Mouse (Mus musculus) mammary gland, adult 2 months (tissue): ENCODE results near the gene Dedd2. TPM values are rescaled to one million over a fixed set of nuclear protein-coding genes. Genes with fewer than 3 reads are reported as not detected.

Experiments
- polyA plus RNA-seq: library from polyadenylated mRNA; depleted of rRNA; stranded (reverse); fragments of >200 nt; gene quantifications from 2 replicates; pipeline ENCODE4 v1.2.3, GENCODE M21; 2012; ENCODE audit warnings: low replicate concordance; rRNA removed

Dedd2 gene
- polyA plus RNA-seq, result 35.6 and 56.0 TPM in 2 replicates

DNA sequence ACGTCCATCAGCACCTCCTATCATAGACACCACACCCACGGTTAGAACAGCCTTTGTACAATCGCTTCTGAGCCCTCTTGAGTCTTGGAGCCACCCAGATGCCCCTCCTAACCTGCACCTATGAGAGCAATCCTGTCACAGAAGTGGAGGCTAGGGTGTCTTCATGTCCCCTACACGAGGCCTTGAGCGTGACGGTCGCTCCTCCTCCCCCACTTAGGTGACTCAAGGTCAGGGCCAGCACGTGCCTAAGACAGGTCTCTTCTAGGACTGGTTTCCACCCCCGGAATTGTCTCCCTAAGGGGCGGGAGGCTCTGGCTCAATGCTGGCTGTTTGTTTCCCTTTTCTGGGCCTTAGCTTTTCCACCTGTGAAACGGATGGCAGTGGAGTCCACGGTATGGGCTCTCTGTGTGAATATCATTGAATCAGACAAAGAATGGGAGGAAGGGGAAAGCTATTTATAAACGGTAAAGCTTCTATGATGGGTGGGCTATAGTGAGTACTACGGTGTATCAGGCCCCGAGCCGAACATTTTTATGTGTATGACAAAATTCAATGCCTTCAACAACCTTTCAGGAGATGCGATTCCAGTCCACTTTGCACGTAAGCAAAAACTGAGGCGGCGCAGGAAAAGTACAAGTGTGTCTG, at the start of gene Dedd2:
Gene Dedd2 (minus strand): TSS at position 159 of the 645 bp plus-strand sequence.

DNA sequence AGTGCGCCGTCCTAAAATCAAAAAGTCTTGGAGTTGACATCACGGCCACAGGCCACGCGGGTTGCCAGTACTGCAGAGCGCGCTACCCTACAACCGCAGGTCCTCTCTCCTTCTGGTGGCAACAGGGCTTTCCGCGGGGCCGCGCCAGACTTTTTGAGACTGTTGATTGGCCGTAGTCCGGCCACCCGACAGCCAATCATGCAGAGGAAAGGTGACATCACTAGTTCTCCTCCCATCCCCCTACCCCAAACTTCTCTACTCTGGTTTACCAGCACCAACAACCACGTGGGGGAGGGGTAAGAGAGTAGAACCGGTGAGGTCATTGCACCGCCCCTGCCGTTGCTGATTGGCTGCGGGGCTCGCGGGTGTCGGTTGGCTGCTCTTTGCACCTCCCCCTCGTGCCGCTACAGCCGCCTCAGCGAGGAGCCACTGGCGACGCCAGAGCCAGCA, 46.9 kb upstream of the Dedd2 start, which contains the start of gene Cic:
Gene Cic (plus strand): TSS at position 404 of the 450 bp plus-strand sequence.

DNA sequence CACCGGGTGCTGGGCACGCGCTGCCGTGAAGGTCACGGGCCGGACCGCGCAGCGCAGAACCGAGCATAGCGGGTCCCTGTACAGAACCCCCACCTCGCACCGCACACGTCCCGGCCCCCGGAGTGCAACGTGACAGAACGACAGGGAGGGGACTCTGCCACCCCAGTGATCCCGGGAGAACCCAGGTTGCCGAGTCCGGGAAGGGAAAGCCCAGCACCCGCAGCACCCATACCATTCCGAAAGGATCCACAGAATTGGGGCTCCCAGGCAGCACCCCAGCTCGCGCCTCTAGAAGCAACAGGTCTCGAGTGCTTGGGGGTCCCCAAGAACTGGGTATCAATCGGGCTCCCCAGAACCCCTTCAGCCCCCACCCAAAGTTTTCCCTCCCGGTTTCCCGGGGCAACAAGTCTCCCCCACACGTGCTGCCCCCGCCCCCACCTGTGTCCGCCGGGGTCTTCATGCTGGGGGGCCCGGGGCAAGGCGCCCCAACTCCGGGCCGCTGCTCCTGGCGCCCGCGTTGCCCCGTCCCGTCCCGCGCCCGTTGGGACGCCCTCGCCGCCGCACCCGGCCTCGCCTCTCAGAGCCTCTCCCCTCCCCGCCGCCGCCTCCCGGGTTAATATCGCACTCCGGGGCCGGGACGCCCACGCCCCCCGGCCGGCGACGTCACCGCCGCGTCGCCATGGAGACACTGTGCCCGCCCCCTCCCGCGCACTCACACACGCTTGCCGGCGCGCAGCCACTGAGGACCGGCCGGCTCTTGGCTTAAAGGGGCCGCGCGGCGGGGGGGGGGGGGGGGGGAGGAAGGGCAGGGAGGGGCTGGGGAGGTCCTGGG, 29.9 kb upstream of the Dedd2 start, which contains the start of gene Erf:
Gene Erf (minus strand): TSS at position 621 of the 832 bp plus-strand sequence.

DNA sequence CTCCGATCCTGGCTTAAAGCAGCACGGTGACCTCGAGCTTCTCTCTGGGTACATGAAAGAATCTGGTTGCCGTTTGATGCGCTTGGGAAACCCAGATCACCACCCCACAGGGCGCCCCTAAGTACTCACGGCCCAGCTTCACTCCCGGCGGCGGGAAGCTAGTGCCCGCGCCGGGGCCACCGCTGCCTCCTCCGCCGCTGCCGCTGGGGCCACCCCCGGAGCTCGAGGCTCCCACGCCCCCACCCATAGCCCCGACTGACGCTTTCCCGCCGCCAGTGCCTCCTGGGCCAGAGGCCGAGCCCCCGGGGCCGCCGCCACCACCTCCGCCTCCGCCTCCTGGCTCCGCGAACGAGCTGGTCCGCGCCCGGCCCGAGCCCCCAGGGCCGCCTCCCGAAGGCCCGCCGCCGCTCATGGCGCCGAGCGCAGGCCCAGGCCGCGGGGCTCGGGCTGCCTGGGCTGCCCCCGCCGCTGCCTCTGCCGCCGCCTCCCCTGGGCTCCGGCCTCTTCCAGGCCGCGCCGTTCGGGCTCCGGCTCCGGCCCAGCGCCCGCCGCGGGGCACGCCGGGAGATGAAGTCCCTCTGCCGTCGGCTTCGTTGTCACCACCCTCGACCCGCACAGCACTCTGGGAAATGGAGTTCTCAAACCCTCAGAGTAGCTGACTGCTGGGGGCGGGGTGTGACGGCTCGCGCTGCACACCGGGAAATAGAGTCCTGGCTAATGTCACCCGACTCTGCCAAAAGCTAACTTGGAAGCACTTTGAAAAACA, 17.0 kb upstream of the Dedd2 start, which contains the start of gene Gsk3a:
Gene Gsk3a (minus strand): TSS at position 603 of the 766 bp plus-strand sequence.

DNA sequence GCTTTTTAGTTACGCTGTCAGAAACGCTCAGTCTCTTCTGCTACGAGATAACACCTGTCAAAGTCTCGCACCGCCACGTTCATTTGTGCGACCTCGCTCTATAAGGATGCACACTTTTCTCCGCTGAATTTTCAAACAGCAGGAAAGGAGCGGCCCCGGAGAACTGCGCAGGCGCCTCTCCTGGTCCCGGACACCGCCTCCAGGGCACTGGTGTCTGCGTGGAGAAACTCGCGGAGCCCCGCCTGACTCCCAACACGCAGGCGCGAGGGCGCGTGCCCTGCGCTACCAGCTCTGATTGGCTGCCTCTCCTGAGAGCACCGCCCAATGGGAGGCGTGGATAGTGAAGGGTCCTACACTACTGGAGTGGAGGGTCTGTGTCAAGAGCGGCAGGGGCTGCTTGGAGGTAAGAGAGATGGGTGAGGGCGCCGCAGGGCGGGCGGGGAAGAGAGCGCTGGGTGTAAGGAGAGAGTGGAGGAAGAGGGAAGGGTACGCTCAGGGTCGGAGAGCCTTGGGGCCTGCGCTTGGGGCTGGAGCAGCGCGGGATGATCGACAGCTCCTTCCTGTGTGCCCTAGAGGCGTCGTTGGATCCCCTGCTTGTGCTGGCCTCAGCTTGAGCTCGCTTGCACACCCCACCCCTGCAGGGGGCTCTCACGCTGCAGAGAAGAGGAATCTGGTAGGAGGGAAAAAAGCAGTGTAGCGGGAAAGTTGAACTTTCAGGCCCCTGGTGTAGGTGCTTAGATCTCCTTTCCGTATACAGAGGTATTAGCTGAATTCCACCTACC, 878 bp upstream of the Dedd2 start, which contains the start of gene Zfp526:
Gene Zfp526 (plus strand): TSS at position 324 of the 782 bp plus-strand sequence.

DNA sequence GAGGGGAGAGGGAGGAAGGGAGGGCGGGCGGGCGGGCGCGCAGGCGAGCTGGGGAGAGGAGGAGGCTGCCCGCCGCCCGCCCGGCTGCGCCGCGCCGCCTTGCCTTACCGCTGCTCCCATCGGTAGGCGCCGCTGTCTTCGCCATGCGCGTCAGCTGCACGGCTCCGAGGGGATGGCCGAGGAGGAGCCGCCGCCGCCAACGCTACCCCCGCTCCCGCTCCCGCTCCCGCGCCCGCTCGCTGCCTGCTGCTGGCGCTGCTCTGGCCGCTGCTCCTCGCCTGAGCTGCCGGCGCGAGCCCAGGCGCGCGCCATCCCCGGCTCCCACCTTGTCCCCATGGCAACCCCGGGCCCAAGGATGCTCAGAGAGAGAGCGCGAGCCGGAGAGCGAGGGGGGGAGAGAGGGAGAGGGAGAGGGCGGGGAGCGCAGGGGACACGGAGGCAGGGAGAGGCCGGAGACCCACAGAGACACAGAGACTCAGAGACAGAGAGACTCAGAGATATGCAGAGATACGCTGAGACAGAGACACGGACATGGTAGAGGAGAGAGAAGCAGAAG, 40.7 kb downstream of the Dedd2 start, which contains the start of gene Pou2f2:
Gene Pou2f2 (minus strand): TSS at position 121 of the 556 bp plus-strand sequence.

Other genes with a start within 250 kb of the Dedd2 start
- 616 and 766 TPM in 2 replicates for gene Rabac1, start 247.9 kb downstream of the Dedd2 start, polyA plus RNA-seq
- 17.6 and 20.0 TPM in 2 replicates for gene Atp1a3, start 214.7 kb downstream of the Dedd2 start, polyA plus RNA-seq
- gene Grik5, start 148.3 kb downstream of the Dedd2 start, polyA plus RNA-seq, result 25.8 and 38.3 TPM in 2 replicates
- gene Zfp574, start 148.0 kb downstream of the Dedd2 start, polyA plus RNA-seq, result 32.4 and 58.6 TPM in 2 replicates
- gene Pou2f2, start 40.9 kb downstream of the Dedd2 start, polyA plus RNA-seq, result 9.9 and 39.4 TPM in 2 replicates
- gene Zfp526, start 810 bp upstream of the Dedd2 start, polyA plus RNA-seq, result 16.0 and 24.9 TPM in 2 replicates
- gene Gsk3a, start 17.2 kb upstream of the Dedd2 start, polyA plus RNA-seq, result 125 and 143 TPM in 2 replicates
- 28.1 and 66.5 TPM in 2 replicates for gene Erf, start 30.1 kb upstream of the Dedd2 start, polyA plus RNA-seq
- 74.8 and 156 TPM in 2 replicates for gene Cic, start 47.1 kb upstream of the Dedd2 start, polyA plus RNA-seq
- 37.8 and 49.3 TPM in 2 replicates for gene Pafah1b3, start 77.4 kb upstream of the Dedd2 start, polyA plus RNA-seq
- gene Prr19, start 80.8 kb upstream of the Dedd2 start, polyA plus RNA-seq, result 0.11 TPM in 1 of 2 replicates, not detected in the other
- gene Tmem145, start 85.5 kb upstream of the Dedd2 start, polyA plus RNA-seq, result 0.06 and 0.16 TPM in 2 replicates
- 37.0 and 62.0 TPM in 2 replicates for gene Megf8, start 96.5 kb upstream of the Dedd2 start, polyA plus RNA-seq
- 1.6 and 9.7 TPM in 2 replicates for gene Cnfn, start 149.1 kb upstream of the Dedd2 start, polyA plus RNA-seq
- gene Lipe, start 178.1 kb upstream of the Dedd2 start, polyA plus RNA-seq, result 870 and 942 TPM in 2 replicates
- 4.4 and 7.6 TPM in 2 replicates for gene Cxcl17, start 192.3 kb upstream of the Dedd2 start, polyA plus RNA-seq